Mouse (Mus musculus) urinary bladder, postnatal 25 days (tissue): ENCODE results near the gene Slfnl1.

ENCODE experiments used
- DNase-seq: peaks from one replicate; pipeline ENCODE4 v3.0.0; 2022; ENCODE audit warnings: low spot score

The Slfnl1 gene

DNA sequence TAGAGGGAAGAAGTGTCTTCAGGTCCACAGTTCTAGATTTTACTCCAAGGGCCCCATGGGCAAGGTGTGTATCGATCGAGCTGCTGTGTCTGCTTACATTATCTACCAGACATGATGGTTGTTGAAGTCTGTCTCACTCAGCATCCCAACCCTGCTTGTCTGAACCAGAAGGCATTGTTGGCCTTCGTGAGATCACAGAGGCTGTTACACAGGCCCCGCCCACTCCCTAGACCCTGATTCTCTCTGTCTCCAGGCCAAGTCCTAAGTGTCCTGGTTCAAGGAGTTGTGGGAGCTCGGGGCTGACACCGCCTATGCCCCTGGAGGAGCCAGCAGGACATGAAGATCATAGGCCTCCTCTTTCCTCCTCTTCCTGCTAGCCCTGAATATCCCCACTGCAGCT, at the start of gene Slfnl1:
Slfnl1 (plus strand) TSS at position 246 of the 400 bp plus-strand sequence.
- no peak for DNase-seq

DNA sequence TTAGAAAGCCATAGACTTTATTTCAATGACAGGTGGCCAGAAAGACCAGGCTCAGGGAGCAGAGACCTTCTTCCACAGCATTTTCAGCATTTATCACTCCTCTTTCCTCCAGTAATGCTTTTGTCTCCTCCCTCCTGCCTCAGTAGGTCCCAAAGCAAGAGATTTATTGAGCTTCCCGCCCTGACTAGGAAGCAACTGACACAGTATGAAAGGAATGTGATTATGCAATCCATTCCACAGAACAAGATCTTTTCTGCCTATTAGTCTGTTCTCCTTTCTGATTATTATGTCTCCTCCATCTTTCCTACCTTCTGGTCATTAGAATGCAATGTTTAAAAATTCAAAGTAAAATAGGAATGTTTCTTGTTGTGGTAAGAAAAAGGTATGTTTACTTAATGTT, 44.3 kb upstream of the Slfnl1 start:
- DNase-seq, result peak; percentile 7

DNA sequence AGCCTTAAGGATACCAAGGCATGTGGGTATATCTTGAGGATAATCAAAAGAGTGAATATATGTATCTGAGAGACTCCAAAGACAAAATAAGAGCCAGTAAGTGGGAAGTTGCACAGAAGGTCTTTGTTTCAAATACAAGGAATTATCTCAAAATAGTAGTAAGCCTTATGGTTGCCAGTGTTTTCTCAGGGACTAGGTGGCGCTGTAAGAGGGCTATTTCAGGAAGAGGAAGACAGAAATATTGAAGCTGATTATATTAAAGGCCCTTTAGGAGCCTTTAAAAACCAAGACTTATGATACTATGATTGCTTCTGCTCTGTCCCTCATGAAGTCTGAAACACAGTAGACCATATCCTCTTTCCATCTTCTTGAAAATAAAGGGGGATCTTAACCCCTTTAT, 25.1 kb upstream of the Slfnl1 start:
- no peak for DNase-seq

DNA sequence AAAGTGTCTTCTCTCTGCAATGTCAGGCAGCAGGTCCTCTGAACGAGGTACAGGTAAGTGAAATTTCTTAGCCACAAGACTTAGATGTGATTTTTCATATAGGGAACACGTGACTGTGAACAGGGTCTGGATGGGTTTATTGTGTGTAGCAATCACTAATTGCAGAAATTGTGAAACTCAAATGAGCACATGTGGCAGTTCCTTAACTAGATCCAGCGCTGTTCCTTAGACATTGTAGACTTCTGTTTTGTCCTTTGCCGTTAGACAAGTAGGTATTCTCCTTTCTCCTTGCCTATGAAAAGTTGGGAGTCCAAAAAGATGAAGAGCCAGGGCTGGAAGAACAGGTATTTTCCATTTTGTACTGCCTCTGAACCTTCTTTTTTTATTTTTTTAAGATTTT, 20.8 kb upstream of the Slfnl1 start:
- no peak for DNase-seq

DNA sequence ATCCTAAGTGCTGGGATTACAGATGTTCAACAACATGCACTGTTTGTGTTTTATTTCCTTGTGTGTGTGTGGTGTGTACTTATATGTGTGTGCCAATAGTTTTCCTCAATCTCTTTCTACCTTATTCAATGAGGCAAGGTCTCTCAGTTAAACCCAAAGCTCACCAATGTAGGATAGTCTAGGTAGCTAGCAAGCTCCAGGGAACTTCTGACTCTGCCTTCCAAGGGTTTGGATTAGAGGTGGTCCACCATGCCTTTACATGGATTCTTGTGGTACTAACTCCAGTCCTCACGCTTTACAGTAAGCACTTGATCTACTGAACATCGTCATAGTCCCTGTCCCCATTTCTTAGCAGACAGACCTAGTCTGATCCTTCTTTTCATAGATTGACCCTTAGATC, 17.7 kb upstream of the Slfnl1 start:
- no peak for DNase-seq

DNA sequence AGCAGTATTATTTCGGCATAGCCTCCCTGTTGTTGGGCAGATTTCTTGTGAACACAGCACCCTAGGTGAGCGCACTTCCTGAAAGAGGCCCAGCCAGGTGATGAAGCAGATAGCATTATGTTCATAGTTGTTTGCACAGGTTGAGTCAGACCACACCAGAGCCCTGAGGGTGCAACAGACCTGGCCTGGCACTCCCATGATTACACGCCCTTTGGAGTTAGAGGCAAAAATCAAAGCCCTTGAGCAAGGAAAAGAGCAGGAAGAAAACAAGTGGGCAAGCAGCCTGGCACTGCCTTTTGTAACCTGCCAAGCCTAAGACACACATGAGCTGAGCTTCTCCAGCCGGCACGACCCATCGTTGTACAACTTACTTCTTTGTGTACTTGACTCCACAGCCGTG, 15.5 kb upstream of the Slfnl1 start:
- peak; percentile 19 for DNase-seq

DNA sequence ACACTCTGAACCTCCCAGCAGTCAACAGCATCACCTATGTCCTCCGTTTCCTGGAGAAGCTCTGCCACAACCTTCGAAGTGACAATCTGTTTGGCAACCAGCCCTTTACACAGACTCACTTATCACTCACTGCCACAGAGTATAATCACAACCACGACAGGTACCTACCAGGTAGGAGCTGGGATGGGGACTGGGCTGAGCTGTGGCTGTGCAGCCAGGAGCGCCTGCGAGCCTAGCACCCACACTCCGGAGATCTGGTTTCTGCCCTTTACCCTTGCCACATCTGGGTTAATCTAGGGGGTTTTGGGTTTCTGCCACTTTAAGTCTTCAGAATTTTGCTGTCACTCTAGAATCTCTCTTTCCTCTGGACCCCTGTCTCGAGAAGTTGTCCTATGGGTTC, 15.1 kb upstream of the Slfnl1 start:
- DNase-seq, result no peak

DNA sequence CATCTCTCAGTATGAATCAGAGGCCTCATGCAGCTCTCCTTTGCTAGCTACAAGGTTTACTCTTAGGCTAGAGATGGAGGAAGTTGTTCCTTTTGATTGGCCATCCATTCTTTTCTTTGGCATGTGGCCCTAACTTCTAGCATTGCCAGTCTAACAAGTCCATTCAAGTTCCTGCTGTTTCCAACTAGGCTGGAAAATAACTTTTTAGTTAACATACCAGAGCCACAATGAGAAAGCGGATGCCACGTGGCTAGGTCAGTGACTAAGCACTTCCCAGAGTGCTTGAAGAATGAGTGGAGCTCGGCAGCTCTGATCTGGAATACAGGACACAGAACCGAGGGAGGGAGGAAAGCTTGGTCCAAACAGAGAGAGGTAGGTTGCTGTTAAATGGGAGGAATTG, 14.7 kb upstream of the Slfnl1 start:
- no peak for DNase-seq

DNA sequence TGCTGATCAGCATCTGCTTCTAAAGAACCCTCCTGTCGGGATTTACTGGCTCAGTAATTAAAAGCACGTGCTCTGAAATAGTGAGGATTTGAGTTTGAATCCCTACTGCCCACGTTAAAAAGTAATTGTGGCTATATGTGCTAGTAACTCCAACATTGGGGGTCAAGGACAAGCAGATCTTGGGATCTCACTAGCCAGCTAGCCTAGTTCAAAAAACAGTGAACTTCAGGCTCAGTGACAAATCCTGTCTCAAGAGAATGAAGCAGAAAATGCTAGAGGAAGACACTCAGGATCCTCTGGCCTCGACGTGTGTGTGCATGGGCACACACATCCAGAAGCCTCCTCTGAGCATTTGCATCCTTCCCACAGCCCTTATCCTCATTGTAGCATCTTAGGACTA, 10.3 kb upstream of the Slfnl1 start:
- no peak for DNase-seq

DNA sequence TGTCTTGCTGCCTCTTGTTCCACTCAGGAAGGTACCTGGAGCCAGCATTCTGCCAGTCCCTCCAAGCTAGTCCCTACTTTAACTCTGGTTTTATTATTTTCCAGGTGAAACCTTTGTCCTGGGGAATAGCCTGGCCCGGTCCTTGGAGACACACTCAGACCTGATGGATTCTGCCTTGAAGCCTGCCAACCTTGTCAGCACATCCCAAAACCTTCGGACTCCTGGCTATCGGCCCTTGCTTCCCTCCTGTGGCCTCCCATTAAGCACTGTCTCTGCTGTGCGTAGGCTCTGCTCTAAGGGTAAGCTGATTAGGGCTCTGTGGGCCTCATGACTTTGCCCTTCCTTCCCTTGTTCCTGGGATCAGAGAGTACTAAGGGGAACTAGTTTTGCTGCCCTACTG, 9.7 kb upstream of the Slfnl1 start:
- no peak for DNase-seq

DNA sequence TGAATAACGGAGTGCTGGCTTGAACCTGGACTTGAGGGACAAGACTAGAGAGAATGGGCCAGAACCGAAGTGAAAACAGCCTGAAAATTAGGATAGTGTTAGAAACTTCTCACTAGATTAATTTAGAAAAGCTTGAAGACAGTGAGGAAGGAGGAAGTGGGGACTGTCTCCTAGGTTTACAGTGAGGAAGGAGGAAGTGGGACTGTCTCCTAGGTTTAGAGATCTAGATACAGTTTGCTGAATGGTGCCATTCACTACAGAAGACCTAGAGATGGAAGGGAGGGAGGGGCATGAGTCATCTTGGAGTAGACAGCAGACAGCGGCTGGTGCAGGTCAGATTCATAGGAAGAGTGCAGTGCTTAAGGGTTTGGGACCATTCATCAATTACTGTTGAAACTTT, 8.9 kb upstream of the Slfnl1 start:
- no peak for DNase-seq

DNA sequence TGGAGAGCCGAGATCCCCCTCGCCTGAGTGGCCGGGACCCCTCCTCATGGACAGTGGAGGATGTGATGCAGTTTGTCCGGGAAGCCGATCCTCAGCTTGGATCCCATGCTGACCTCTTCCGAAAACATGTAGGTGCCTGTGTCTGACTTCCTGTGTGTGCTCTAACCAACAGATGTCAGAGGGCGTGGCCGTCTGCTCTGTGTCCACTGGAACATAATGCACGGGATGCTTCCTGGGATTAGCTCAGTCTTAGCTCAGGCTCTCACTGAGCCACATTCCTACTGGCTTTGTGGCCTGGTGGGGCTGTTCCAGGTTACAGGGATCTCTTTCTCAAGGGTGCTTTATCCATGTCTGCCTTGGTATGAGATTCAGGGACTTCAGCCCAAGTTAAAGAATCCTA, 3.9 kb upstream of the Slfnl1 start:
- DNase-seq, result no peak

DNA sequence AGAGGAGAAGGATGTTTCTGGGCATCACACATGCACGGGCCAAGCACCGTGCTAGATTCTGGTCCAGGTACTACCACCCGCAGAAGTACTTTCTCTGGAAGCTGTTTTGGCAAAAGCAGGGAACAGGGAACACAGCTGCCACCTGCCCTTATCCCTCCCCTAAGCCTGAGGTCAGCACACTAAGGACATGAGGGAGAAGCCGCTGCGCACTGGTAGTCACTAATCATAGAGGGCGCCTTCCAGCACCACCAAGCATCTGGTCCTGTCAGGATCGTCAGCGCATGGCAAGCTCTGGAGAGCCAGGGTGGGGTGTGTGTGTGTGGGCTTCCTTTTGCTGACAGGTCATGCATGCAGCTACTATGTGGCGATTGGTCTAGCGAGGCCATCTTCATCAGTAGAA, 6.6 kb downstream of the Slfnl1 start:
- DNase-seq, result no peak

DNA sequence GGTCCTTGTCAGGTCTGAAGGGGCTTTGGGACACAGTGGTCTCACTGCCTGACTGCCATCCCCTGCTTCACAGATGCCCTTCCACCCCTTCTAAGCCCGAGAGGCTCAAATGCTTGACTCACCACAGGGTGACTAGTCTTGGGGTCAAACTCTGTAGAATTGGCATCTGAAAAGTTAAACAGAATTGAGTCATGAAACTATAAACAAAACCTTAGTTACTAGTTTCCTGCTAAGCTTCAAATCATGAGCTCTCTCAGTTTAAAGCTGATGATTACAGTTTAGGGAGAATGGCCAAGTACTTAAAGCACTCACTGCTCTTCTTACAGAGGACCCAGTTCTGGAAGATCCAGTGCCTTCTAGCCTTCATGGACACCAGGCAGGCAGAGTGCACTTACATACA, 12.9 kb downstream of the Slfnl1 start:
- no peak for DNase-seq

DNA sequence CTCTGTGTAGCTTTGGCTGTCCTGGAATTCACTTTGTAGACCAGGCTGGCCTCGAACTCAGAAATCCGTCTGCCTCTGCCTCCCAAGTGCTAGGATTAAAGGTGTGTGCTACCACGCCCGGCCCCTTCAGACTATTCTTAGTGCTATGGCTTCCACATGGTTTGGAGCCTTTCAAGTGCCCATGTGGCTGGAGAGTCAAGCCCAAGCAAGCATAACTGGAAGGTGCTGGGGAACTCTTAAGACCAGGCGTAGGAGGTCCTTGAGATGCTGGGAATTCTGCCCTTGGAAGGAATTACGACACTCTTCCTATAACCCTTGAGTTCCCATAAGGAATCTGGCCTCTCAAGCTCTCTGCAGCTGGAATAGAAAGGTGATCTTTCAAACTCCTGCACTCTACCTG, 24.6 kb downstream of the Slfnl1 start:
- no peak for DNase-seq

DNA sequence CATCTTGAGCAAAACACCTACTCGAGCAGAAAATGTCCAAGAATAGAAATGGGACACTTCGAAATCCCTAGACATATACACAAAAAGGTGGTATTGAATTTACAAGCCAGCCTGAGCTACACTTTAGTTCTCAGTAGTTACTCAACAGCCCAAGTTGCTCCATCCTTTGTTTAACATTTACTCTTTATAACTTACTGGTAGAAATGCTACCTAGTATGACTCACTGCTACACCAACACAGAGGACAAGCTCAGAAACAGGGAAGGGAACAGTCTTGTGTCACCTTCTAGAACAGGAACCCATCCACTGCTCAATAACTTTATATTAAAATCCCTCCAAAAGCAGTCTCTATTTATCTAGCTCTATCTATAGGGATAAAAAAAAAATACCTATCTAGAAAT, 33.7 kb downstream of the Slfnl1 start:
- DNase-seq, result no peak

DNA sequence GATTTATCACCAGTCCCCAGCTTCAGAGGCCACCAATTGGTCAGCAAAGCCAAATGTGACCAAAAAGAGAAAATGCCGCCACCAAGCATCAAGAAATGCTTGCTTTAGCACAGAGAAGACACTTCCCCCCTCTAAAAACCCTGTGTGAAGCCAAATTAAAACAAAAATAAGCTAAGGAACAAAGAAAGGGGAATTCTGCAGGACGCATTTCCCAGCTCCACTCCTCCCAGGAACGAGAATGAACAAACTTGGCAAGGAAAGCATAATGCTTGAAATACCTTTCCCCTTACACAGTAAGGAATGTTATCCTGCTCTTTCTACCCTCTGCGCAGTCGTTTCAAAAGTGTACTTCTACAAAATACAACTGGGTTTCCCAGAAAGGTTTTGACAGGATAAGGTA, 36.0 kb downstream of the Slfnl1 start:
- no peak for DNase-seq

DNA sequence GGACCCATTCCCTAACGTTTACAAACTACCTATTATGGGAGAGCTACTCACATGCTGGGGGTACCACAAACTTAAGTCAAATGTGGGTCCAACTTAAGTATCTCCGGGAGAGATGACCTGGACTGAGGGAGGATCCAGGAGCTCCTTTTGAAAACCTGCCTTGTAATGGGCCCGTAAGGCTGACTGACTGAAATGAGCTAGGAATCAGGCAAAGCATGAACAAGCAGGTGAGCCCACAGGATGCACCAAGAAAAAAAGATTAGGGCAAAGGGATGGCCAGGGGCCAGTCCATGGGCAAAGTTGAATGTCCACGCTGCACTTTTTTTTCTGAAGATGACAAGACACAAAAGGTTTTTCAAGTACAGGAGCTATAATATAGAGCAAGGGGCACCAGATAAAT, 37.0 kb downstream of the Slfnl1 start:
- peak; percentile 13 for DNase-seq

DNA sequence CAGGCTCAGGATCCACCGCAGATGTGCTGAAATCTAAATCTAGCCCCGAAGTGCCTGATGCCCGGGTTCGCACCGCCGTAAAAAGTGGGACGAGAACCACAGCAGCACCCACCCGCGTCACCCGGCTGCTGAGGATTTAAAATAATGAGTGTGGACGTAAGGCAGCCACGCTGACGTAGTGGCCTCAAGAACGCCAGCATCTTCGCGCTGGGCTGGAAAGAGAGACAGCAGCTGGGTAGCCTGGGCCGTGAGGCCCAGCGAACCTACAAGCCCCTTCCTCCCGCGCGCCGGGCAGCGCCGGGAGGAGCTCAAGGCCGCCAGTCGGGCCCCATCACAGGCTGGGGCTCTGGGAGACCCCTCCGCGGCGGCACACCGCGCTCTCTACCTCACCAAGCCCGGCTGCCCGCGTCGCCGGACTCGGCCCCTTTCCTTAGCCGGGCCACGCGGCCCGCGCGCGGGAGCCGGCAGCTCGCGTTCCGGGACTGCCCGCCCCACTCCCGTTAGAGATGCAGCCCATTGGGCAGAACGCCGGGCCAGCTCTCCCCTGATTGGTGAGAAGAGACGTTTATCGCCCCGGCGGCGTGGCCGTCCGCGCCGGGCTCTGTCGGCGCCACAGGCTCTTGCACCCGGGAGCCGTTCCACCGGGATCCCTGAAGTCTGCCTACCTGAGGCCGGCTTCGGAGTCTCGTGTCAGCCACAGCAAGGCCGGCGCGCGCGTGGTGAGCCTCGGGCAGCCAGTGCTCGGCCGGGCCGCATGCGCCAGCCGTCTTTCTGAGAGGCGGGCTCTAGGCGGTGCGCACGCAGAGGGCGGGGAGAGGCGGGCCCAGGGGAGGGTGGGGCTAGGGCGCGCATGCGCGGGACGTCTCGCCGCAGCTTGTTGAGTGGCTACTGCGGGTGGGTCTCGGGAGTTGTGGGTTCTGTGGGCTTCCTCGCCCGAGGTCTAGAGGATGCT, 37.7 kb downstream of the Slfnl1 start, which contains the start of gene Ctps:
Ctps (minus strand) TSS at position 791 of the 952 bp plus-strand sequence.
- peak; percentile 91 for DNase-seq

DNA sequence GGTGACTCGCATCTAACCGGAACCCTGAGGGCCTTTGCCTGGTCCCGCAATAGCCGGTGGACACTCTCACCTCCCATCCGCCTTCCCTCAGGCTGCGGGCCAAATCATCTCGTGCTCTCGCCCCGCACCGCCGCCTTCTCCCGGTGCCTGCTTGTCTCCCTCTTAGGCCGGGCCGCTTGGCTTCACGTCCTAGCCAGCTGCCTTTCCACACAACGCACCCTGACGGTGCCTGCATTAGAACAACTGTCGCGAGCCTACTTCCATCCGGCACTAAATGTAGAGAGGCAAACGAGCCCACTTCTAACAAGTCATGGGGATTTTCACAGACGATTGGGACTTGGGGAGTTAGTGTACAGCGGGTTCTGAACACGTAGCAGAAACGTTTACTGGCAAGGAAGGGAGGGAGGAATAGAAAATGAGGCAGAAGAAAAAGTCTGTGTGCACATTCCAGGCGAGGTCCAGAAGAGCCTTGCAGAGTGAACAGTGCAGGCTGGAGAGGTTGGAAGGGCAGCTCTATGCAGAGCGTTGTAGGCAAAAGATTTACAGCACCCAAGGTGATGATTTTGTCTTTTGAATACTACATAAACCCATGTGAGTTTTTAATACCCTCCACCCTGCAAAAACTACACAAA, 38.5 kb downstream of the Slfnl1 start:
- no peak for DNase-seq

DNA sequence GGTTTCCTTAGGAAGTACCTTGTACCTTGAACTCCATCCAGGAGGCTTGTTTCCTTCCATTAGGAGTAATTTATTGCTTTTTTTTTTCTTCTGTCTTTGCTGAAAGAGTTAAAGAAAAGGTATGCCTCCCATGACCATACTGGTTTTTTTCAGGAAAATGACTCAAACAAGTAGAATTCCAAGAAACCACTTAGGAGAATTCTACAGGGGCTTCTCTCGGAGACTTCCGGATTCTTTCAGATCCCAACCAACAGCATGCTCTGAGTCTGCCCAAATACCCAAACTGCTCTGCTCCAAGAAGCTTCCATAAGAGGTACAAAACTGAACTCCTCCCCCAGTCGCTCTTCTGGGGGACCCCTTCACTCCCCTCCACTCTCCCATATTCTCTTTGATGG, 39.0 kb downstream of the Slfnl1 start:
- no peak for DNase-seq

DNA sequence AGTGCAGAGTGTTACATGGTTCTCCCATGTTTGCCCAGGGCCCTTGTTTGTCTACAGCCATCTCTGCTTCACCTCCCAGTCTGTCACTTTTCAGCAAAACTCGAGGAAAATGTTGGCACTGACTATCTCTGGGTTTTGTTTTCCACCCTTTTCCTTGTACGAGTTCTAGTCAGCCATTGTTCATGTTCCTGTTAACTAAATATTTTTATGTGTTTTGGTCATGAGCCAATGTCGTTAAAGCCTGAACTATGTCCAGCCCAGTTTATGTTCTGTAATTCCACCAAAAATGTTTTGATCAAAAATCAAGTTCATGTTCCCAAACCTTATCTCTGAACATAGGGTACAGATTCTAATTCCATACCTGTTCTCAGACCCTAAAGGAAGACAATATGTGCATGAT, 39.7 kb downstream of the Slfnl1 start:
- DNase-seq, result no peak

DNA sequence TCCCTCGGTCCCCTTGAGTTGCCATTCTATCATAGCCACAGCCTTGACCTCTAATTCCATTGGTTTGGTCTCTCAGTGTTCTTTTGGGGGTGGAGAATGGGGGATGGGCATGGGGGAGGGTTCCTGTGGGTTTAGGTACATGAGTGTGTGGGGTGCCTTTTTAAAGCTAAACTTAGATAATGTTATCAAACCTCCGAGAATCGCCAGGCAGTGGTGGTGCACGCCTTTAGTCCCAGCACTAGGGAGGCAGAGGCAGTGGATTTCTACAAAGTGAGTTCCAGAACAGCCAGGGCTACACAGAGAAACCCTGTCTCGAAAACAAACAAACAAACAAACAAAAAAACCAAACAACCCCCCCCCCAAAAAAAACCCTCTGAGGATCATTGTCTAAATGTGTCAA, 48.9 kb downstream of the Slfnl1 start:
- DNase-seq, result no peak

DNA sequence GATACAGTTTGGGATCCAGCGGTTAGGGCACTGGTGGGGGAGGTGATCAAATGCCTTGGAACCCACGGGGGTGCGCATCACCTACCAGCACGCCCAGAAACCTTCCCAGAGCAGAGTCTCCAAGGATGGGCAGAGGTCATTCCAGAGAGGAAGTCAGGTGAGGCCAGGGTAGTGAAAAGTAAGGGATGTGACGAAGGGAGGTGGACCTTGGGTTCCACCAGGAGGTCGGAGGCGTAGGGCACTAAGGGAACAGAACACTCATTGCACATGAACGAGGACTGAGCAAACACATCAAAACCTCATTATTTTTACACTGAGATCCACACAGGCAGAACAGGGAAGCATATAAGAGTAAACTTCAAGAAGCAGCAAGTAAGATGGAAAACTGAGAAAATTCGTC, 49.7 kb downstream of the Slfnl1 start:
- DNase-seq, result no peak
